Comparison of ENCODE assay signal across 8 mouse cellular contexts in genomic region chr12:100724182-100724581, GRCm38 (mm10). TPM values are rescaled to one million over a fixed set of nuclear protein-coding genes. Genes with fewer than 3 reads are reported as not detected.
DNase-seq lines count a peak whose midpoint lies in the region; ATAC-seq and TF ChIP-seq lines count a peak whose summit lies in the region.

No protein-coding gene starts in this region.

- no peaks in the 10 kb centered on the region for H3K27me3 ChIP-seq in cerebellum, adult 2 months (ENCODE audit: control insufficient read depth, insufficient read depth, low read length)
- H3K27me3 ChIP-seq in forebrain, embryonic 11.5 days (ENCODE audit: control insufficient read depth, insufficient read depth, low read length), result no peaks in the 10 kb centered on the region
- no peaks in the 10 kb centered on the region for H3K27me3 ChIP-seq in liver, embryonic 11.5 days (replicated peaks; ENCODE audit: control insufficient read depth, insufficient read depth, low read length)
- H3K27me3 ChIP-seq in splenic B cell, adult 2 months (ENCODE audit: control insufficient read depth, insufficient read depth, low read length, poor library complexity, severe bottlenecking), result no peaks in the 10 kb centered on the region

- peak overlapping the region; percentile 93 for H3K4me2 ChIP-seq in forebrain, embryonic 11.5 days (ENCODE audit: low read depth, low read length, severe bottlenecking)
- H3K4me2 ChIP-seq in liver, embryonic 11.5 days, result peak overlapping the region; percentile 94

- no peak for DNase-seq in cerebellum, adult 2 months
- DNase-seq in cerebellum, adult 9-11 months, result no peak
- DNase-seq in 3T3-L1 (ENCODE audit: low read depth, low spot score), result peak; percentile 29
- no peak for DNase-seq in forebrain, embryonic 11.5 days (ENCODE audit: low spot score)
- no peak for DNase-seq in liver, embryonic 11.5 days (ENCODE audit: low spot score)
- peak; percentile 39 for DNase-seq in splenic B cell, adult 2 months (ENCODE audit: low read depth, low spot score)
- DNase-seq in urinary bladder, postnatal 14 days (ENCODE audit: low spot score), result no peak
- no peak for DNase-seq in layer of hippocampus, postnatal 25 days (ENCODE audit: extremely low spot score in 1 of 2, low spot score in 1 of 2)

- H3K4me3 ChIP-seq in cerebellum, adult 2 months (replicated peaks; ENCODE audit: insufficient read depth, low read depth, low read length), result peak overlapping the region; percentile 98
- peak overlapping the region; percentile 53 for H3K4me3 ChIP-seq in forebrain, embryonic 11.5 days (ENCODE audit: low read depth, low read length)
- peak overlapping the region; percentile 80 for H3K4me3 ChIP-seq in liver, embryonic 11.5 days (ENCODE audit: low read depth, low read length)

- no peaks in the 10 kb centered on the region for H3K36me3 ChIP-seq in forebrain, embryonic 11.5 days (ENCODE audit: control insufficient read depth, insufficient read depth, low read length)
- H3K36me3 ChIP-seq in liver, embryonic 11.5 days (ENCODE audit: control insufficient read depth, insufficient read depth, low read length), result no peaks in the 10 kb centered on the region
- no peaks in the 10 kb centered on the region for H3K36me3 ChIP-seq in splenic B cell, adult 2 months (ENCODE audit: control insufficient read depth, insufficient read depth, low read length, poor library complexity, severe bottlenecking)

- under 1% methylated on average over 8 of the region's 8 CpGs for WGBS in cerebellum, adult 2 months
- 3% methylated on average over 8 of the region's 8 CpGs for WGBS in forebrain, embryonic 11.5 days
- WGBS in liver, embryonic 11.5 days, result 4% methylated on average over 8 of the region's 8 CpGs

- H3K4me1 ChIP-seq in cerebellum, adult 2 months (ENCODE audit: control insufficient read depth, insufficient read depth, low read length), result no peaks in the 10 kb centered on the region; the same call in 1 of the 2 replicates
- H3K4me1 ChIP-seq in forebrain, embryonic 11.5 days (replicated peaks; ENCODE audit: control insufficient read depth, insufficient read depth, low read length), result peaks cover 6% of the 10 kb centered on the region; the same call in 1 of the 2 replicates
- peaks cover 5% of the 10 kb centered on the region; the same call in 1 of the 2 replicates for H3K4me1 ChIP-seq in liver, embryonic 11.5 days (replicated peaks; ENCODE audit: control insufficient read depth, insufficient read depth, low read length)

- TF ChIP-seq CTCF in cerebellum, adult 2 months (IDR thresholded peaks at IDR 0.05; ENCODE audit: borderline replicate concordance, insufficient read depth, low read depth, low read length), result no peak

- peak overlapping the region; percentile 58 for H3K9ac ChIP-seq in forebrain, embryonic 11.5 days (ENCODE audit: low read length)
- H3K9ac ChIP-seq in liver, embryonic 11.5 days (ENCODE audit: low read depth, low read length), result peak overlapping the region; percentile 76

- ATAC-seq in forebrain, embryonic 11.5 days (replicated peaks; ENCODE audit: low FRiP score), result no peak; the same call in 1 of the 2 replicates
- ATAC-seq in liver, embryonic 11.5 days (replicated peaks; ENCODE audit: low FRiP score), result no peak; the same call in 1 of the 2 replicates

- no peak for TF ChIP-seq POLR2A in cerebellum, adult 2 months (IDR thresholded peaks at IDR 0.05; ENCODE audit: borderline replicate concordance, insufficient read depth, low read length)

- H3K9me3 ChIP-seq in forebrain, embryonic 11.5 days (ENCODE audit: control insufficient read depth, low read length), result no peaks in the 10 kb centered on the region
- no peaks in the 10 kb centered on the region for H3K9me3 ChIP-seq in liver, embryonic 11.5 days (ENCODE audit: control insufficient read depth, low read length)

- H3K27ac ChIP-seq in cerebellum, adult 2 months (ENCODE audit: insufficient read depth, low read length), result peak overlapping the region; percentile 75
- peak overlapping the region; percentile 82; the same call in 1 of the 2 replicates for H3K27ac ChIP-seq in forebrain, embryonic 11.5 days (ENCODE audit: low read depth, low read length)
- H3K27ac ChIP-seq in liver, embryonic 11.5 days (ENCODE audit: low read depth, low read length), result peak overlapping the region; percentile 98

RNA-seq across cellular contexts. Expression of gene Rps6ka5, which starts 2.6 kb away (rescaled TPM):
- 22.9 and 25.0 TPM in 2 replicates for polyA plus RNA-seq in cerebellum, adult 2 months (2012; rRNA removed)
- 3.5 and 4.6 TPM in 2 replicates for polyA plus RNA-seq in forebrain, embryonic 11.5 days (2014; fragmentation: Nextera tagmentation; extraction: Ambion mirVana)
- polyA plus RNA-seq in liver, embryonic 11.5 days (2014; fragmentation: Nextera tagmentation; extraction: Ambion mirVana), result 2.5 and 3.0 TPM in 2 replicates
- 10 to 100 TPM; 20.9 to 22.4 TPM for total RNA-seq in layer of hippocampus, postnatal 25 days (2021)

RNA-seq across cellular contexts. Expression of gene Dglucy, which starts 54.7 kb away (rescaled TPM):
- polyA plus RNA-seq in cerebellum, adult 2 months (2012; rRNA removed), result 7.4 and 7.5 TPM in 2 replicates
- polyA plus RNA-seq in forebrain, embryonic 11.5 days (2014; fragmentation: Nextera tagmentation; extraction: Ambion mirVana), result 0.87 and 0.92 TPM in 2 replicates
- 0.14 and 0.38 TPM in 2 replicates for polyA plus RNA-seq in liver, embryonic 11.5 days (2014; fragmentation: Nextera tagmentation; extraction: Ambion mirVana)
- 1 to 10 TPM; 6.4 to 7.4 TPM for total RNA-seq in layer of hippocampus, postnatal 25 days (2021)

Comparison
In these comparisons a context has a peak if more than half of its experiments do, and no peak if none do; other contexts are left out.
1. DNase-seq: peak in 3T3-L1 (single experiment) and splenic B cell, adult 2 months (single experiment); none in cerebellum, adult 2 months (0 of 2), cerebellum, adult 9-11 months (single experiment), forebrain, embryonic 11.5 days (single experiment), liver, embryonic 11.5 days (single experiment), urinary bladder, postnatal 14 days (single experiment) and layer of hippocampus, postnatal 25 days (0 of 2).
2. Peak in every context shown above with its lines, with median percentiles within 50 percentile points of each other: H3K27ac ChIP-seq and H3K4me3 ChIP-seq.